Mouse (Mus musculus) kidney, adult 8-10 months (tissue): ENCODE data around the gene Col13a1.

Source experiments
- DNase-seq, 2 experiments: peaks; one replicate each; pipeline ENCODE4 v3.0.0; 2022

The Col13a1 gene

DNA sequence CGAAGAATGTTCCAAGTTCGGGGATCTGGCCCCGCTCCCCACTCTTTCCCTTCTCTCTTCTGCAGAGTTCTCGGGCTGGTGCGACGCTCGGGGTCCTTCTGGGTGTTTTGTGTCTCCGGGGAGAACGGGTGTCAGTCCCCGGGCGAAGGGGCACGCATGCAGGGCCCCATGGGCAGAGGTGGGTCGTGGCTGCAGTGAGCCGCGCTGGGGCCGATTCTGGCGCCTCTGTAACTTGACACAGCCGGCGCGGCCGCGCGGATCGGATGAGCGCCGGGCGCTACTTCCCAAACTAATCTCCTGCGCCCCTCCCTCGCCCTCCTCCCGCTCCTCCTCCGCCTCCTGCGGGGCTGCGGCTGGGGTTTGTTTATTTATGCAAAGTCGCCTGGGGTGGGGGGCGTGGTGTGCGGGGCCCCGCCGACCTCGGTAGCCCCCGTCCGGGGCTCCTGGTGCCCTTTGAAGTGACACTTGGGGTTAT is at the start of gene Col13a1:
Gene Col13a1, minus strand, starts transcription at position 243 of the 475 bp plus-strand sequence.
- DNase-seq: no peak

DNA sequence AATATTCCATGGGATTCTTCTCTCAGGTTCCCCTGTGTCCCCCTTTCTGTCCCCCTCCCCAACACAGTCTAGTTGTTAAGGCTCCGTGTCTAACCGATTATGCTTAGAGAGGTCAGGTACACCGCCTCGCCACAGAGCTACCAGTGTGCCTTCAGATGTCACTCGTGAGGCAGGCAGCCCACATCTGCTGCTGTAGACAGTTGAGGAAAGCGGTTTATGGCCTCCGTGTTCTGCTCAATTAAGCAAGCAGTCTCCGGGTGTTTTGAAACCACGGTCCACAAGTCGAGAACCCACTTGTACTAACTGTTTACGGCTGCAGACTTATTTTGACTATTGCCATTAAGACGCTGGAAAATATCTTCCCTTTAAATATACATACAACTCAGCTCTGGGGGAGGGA is 48.8 kb upstream of the Col13a1 start:
- DNase-seq: no peak

- DNase-seq: peak; percentile 31 to 45
Observed at GRCm38 (mm10) chr10:62023821-62024551, 45.1 kb upstream of the Col13a1 start.

DNA sequence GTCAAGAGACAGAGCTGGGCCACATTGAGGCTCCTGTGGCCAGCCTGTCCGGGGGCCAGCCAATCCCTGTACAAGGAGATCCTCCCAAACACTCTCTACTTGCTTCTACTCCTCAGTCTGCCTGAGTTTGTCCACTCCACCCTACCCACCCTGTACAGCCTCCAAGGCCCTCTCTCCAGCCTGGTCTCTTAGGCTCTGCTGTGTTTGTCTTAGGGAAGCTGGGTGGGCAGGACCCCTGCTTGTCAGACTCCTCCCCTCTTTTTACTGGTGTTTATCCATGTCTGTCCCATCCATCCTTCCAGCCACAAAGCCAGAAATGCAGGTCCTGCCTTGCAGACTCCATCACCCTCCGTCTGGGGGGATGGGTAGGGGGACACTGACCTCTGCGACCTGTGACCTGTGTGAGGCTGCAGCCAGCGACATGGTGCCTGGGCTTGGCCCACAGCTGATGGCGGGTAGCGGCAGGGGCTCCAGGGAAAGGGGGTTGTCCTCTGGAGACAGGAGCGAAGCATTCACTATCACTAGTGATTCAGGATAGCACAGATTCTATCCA is 41.2 kb upstream of the Col13a1 start:
- DNase-seq: no peak

DNA sequence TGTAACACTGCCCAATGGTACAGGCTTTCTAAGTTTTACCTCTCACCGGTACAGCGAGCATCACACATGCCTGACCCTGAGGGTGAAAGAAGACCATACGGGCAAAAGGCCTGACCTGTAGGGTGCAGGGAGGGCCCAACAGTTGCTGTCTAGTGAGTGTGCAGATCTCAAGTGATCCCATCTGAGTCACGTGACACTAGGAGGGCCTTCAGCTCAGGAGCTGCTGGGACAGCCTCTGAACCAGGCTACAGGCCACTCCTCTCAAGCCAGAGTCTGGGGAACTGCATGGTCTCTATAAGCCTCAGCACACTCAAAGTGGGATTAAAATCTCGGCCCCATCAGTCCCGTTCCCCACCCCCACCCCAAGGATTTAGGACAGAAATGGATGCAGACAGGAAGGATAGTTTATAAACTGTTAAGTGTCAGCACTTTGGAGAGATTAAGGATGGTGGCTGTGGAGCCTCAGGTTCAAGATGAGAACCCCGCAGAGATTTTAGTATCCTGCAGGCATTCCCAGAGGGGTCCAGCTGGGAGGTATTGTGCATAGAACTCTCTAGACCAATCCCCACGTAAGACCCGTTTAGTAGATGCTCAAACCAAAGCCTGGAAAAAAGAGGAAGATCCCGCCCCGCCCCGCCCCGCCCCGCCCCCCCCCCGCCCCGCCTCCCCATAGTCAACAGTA is 40.6 kb upstream of the Col13a1 start:
- no peak for DNase-seq

DNA sequence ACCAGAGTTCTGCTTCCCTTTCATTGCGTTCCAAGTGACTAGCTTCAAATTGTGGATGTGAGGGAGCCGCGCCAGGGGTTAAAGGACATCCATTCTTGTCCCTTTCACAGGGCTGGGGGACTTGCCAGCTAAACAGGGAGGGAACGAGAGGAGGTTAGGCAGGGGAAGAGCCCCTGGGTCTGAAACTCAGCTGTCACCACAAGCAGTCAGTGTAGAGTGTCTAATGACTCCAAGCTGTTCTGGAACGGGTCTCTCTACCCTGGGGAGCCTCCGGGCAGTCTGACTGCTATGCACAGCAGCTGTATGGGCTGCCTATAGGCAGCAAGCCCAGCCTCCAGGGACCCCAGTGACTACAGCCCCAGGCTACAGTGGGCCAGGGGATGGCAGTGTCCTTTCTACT is 38.0 kb upstream of the Col13a1 start:
- no peak for DNase-seq

- DNase-seq: no peak
Observed at GRCm38 (mm10) chr10:62013190-62013589, 34.3 kb upstream of the Col13a1 start.

DNA sequence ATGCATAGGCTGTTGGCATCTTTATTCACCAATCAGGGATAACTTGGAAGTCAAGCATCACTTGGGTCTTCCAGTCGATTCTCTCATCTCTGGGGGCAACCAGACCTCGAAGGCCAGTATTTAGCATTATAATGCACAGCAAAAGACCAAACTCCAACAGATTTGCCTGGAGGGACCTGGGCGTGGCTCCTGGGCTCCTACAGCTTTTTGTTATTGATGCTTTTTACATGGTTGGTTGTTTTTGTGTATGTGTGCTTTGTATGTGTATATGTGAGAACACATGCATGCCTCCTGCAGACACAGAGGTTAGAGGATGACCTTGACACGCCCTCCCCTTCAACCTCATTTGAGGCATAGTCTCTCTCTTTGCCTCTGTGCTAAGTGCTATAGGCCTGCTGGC is 33.5 kb upstream of the Col13a1 start:
- DNase-seq: no peak

DNA sequence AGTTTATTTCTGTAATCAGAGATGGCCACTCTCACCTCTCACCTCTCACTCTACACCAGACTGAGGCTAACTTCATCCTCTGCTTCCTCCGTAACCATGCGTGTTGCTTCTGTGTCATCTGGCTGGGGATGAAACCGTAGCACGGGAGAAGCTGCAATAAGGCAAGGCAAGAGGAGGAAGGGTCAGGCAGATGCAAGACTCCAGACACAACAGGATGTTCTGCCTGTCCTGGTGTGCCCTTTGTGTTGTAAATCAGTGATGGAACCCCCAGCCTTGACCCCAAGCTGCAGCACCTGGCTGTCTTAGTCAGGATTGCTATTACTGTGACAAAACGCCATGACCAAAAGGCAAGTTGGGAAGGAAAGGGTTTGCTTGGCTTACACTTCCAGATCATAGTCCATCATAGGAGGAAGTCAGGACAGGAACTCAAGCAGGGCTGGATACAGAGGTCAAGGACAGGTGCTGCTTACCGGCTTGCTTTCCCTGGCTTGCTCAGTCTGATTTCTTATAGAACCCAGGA is 31.1 kb upstream of the Col13a1 start:
- DNase-seq: no peak

DNA sequence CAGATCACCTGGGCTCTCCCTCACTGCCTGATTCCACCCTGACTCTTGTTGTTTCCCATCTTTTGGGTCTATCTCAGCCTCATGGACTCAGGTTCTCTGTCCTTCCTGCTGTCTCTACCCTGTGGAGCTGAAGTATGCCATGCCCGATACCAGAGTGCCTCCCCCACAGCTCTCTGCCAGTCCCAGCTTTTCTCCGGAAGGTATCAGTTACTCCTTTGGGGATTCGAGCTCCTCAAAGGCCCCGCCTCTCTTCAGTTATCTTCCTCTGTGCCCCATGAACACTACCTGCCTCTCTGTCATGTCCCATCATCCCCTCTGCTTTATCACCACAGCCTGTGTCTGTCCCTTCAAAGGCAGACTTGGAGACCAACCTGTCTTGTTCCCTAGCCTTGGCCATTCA is 29.1 kb upstream of the Col13a1 start:
- no peak for DNase-seq

DNA sequence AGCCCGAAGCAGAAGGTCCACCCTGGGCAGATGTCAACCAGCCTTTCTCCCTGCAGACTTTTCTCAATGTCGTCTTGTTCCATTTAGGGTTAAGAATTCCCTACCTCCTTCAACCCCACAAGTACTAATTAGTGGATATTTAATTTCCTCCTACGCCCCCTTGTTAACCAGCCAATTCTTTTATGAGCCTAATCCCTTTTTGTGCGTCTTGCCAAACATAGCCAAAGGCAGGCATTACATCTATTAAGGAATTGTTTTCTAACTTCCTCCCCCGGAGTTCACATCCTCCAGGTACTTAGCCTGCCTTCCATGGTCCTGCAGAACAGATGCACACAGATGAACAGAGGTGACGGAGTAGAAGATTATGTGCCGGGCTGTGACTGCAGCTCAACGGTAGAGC is 27.5 kb upstream of the Col13a1 start:
- no peak for DNase-seq

DNA sequence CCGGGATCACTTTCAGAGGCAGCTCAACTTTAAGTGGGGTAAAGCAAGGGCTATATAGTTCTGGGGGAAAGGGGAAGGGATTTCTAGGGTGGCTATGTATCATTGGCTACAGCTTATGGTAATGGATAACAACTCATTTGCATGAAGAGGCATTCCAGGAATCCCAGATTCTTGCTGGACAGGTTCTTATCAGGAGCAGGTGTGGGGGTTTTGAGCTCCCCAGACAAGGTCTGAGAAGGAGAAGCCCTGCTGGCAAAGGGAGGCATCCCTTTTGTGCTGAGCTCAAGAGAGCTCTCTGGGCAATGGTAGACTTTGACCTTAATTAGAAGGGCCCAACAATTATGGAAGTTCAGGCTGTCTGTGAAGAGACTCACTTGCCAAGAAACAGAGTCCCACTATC is 21.3 kb upstream of the Col13a1 start:
- DNase-seq: no peak

GRCm38 (mm10) chr10:61999766-62000165 is 20.9 kb upstream of the Col13a1 start:
- no peak for DNase-seq

DNA sequence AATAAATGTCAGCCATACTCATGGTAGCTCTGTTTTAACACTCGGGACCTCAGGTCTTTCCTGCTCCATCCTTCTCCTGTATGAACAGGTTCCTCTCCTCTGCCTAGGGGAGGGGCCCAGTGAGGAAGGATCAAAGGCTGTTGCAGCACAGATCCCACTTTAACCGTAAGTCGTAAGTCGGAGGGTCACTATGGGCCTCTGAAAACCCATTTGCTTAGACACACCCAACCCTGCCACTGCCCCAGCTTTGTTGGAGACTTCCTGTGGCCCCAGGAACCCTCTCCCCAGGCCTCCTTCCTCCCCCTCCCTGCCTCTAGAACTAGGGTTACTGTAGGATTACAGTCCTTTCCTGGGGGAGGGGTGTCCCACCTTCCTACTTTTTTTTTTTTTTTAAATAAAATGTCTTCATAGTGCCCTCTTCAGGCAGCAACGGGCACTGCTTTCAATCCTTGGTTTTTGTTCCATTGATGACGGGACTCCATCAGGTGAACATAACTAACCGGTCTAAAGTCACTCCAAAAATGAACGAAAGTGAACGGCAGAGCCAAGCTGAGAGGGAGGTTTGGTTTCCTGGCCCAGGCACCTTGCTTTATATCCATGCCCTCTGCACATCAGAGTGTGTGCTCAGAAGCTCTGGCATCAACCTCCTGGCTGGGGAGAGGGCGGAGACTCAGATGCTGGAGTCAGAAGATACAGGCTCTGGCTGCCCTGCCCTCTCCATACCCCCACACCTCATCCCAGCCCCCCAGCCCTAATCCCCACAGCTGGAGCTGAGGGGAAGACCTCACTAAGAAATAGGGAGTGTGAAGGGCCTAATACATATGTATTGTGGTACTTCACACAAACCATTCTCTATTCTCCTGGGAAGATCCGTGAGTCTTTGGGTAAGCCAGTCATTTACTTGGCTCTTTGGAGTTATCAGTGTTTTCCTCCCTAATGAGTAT is 12.8 kb upstream of the Col13a1 start:
- no peak for DNase-seq

DNA sequence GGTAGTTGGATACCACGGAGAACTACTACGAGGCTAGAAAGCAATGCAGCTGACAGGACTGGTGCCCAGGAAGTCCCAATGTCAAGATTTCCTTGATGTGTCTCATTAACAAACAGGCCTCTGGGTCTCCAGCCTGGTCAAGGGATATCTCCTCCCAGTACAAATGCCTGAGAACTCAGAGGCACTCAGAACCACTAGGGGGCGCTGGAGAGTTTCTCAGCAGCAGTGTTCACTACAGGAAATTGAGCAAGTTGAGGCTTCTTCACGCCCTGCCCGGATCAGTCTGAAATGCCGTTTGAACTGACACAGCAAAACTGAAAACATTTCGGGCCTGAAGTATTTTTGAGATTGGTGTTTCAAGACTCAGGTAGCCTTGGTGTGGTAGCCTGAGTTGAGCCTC is 1.5 kb upstream of the Col13a1 start:
- DNase-seq: peak; percentile 61 to 89

- DNase-seq: no peak
Observed at GRCm38 (mm10) chr10:61978112-61978865, 619 bp downstream of the Col13a1 start.

GRCm38 (mm10) chr10:61977392-61978096 is 1.4 kb downstream of the Col13a1 start:
- DNase-seq: no peak

DNA sequence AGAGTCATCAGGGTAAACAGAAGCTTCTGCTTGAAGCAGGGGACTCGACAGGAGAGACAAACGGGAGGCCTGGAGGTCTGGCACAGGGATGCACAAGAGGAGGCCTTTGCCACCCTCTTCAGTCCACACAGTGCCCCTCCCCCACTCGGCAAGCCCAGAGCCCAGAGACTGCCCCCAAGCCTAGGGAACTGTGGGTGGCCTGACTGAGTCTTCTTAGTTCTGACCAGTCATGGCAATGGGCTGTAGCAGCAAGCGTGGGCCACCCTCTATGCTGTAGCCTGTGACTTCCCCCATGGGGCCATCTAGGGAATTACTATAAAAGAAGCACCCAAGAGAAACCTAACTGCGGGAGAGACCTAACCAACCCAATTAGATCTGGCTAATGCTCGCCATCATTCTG is 1.9 kb downstream of the Col13a1 start:
- DNase-seq: peak in 1 of 2 experiments; percentile 9

- no peak for DNase-seq
Observed at GRCm38 (mm10) chr10:61974581-61974980, 4.3 kb downstream of the Col13a1 start.

DNA sequence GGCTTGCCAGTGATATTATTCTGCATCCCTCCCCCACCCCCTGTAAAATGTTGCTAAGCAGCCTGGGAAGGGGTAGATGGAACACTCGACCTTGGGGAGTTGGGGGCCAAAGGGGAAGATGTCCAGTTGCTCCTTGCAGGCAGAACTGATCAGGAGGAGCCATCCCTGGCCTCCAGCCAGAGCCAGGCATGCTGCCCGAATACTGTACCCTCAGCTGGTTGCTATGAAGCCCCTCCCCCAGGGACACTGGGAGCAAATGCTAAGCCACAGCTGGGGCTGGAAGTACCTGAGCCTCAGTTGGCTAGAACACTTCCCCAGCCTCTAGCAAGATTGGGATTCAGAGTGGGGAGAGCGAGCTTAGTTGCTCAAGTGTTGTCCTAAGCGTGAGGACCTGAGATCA is 6.9 kb downstream of the Col13a1 start:
- no peak for DNase-seq

GRCm38 (mm10) chr10:61968003-61968553 is 10.8 kb downstream of the Col13a1 start:
- no peak for DNase-seq
